Mouse (Mus musculus) neural tube, embryonic 10.5 days (tissue): ENCODE results near the gene Maml3.
A peak's percentile ranks its signal among the peaks of the same experiment; 100 is the strongest.

Experiments used
- DNase-seq: peaks from one replicate; pipeline ENCODE4 v3.0.0-alpha.2; 2017; ENCODE audit warnings: low spot score; ENCODE audit errors: extremely low spot score

Maml3 gene

DNA sequence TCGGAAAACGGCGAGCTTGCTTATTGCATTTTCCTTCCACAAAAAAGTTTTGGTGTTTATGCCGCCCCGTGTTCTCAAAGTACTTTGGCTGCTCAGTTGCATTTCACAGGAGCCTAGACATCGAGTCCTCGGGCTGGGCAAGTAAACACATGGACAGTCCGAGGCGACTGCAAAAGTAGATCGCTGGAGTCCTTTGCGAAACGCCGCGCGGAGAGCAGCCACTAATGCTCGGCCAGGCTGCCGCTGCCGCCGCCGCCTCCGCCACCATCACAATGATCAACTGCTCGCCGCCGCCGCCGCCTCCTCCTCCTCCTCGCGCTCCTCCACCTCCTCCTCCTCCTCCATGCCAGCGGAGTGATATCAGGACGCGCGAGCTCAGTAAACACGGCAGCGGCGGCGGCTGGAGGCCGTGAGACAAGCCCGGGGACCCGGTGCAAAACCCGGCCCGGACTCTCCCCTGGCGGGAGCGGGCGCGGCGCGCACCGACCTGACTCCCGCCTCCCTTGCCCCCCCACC is at the start of gene Maml3:
Gene Maml3, minus strand, starts transcription at position 441 of the 516 bp plus-strand sequence.
- DNase-seq: peak; percentile 96

DNA sequence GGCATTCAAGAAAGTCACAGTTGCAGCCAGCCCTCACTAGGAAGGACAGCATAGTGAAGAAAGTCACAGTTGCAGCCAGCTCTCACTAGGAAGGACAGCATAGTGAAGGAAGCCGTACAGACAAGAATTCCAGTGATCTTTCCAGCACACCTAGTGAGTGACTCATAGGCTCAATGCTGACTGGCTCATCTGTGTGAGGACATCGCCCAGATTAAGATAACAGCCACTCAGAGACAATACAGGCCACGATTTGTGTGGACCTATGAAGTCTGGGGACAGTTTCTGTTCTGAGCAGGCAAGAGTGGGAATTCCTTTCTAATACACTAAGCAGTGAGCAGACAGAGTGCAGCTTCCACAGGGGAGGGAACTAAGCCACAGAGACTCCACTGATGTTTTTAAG is 46.3 kb upstream of the Maml3 start:
- no peak for DNase-seq

DNA sequence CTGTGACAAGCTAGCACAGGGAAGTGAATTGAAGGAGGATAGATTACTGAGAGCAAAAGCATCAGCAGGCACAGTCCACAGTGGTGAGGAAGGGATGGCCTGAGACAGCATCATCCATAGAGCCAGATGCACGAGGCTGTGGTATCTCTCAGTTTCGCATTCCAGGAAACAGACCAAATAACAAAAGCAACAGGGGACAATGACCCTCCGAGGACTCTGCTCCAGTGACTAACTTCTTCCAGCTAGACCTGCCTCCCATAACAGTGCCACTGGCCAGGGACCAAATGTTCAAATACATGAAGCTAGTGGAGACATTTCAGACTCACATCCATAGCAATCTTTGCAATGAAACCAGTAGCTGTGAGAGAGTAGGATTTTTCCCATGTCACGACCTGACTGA is 43.4 kb upstream of the Maml3 start:
- no peak for DNase-seq

DNA sequence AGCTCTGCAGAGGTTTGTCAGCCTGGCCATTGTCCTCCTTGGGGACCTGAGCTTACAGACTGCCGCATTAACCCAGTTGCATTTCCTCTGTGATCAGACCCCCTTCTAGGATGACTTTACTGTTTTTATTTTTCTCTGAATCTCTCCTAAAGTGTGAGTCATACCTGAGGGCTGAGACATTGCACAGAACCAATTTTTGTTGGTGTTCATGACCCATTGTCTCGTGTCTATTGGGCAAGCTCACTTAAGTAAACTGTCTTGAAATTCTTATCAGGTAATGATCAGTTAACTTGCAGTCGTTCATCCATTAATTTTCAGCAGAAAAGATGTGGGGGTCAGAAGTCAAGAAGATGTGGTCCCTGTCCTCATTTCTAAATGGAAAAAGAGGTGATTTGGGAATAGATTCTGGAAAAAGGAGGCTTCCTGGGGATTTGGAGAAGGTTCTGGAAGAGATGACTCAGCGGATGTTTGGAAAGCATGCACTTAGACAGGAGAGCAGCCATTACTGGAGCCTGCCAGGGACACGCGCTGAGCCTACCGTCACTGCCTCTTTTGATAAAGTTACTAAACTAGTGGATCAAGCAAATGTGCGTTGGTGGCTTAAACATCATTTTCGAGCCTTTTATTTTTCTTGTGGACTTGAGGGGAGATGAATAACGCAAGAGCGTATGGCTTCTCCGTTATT is 40.0 kb upstream of the Maml3 start:
- DNase-seq: no peak

GRCm38 (mm10) chr3:52143017-52143416 is 38.1 kb upstream of the Maml3 start:
- no peak for DNase-seq

- no peak for DNase-seq
Observed at GRCm38 (mm10) chr3:52140162-52140561, 35.3 kb upstream of the Maml3 start.

GRCm38 (mm10) chr3:52125421-52125820 is 20.5 kb upstream of the Maml3 start:
- DNase-seq: no peak

DNA sequence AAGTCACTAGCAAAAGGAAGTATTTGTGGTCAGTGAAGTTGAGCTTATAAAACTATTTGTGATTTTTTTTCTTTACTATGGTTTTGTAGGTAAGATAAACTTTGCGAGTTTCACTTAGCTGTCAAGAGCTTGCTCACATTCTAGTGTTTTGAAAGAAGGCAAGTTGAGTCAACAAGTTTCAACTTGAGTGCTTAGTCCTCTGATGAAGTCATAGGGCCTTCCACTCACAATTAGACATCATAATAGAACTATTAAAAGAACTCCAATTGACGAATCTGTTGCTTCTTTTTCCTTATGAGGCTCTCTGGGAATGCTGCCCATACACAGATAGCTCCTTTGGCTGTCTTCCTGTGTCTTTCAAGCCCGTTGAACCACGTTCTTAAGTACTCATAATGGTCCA is 16.0 kb upstream of the Maml3 start:
- no peak for DNase-seq

DNA sequence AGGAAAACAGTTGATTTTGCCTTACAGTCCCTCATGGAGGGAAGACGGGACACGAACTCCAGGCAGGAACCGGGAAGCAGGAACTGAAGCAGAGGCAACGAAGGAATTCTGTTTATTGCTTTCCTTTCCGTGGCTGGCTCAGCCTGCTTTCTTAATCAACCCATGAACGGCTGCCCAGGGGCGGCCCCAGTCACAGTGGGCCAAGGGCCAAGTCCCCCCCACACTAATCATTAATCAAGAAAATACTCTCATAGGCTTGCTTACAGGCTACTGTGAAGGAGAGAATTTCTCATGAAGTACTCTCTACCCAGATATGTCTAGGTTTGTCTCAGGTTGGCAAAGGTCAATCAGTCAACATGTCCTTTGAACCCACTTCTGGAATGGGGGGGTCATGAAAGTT is 14.3 kb upstream of the Maml3 start:
- DNase-seq: no peak

DNA sequence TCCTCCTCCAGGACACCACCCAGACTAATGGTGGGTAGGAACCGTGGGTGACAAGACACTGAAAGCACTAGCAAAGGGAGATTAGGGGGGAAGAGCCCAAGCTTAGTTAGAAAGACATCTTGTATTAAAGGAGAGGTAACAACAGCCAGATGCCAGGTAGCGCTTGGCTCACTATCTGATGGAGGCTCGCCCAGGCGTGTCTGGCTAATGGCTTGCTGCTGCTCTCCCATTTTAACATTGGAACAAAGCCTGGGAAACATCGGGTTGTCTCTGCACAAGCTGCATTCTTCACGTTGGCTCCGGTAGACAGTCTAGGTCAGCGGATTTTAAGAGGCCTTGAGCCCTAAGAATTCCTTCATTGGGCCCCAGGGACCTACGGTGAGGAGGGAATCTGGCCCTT is 10.5 kb upstream of the Maml3 start:
- no peak for DNase-seq

DNA sequence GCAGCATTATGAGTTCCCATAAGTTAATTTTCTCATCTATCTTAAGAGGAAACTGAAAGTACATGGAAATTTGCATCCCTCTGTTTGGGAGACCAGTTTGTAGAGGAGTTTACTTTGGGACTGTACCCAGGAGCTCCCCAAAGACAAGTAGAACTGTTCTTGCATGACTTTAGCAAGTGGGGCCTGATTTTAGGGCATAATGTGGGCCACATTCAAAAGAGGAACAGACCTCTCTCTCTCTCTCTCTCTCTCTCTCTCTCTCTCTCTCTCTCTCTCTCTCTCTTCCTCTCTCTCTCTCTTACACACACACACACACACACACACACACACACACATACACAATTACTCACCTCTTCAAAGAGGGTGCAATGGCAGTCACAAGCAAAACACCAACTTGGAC is 3.2 kb upstream of the Maml3 start:
- no peak for DNase-seq

- no peak for DNase-seq
Observed at GRCm38 (mm10) chr3:52105156-52105555, 280 bp upstream of the Maml3 start.

DNA sequence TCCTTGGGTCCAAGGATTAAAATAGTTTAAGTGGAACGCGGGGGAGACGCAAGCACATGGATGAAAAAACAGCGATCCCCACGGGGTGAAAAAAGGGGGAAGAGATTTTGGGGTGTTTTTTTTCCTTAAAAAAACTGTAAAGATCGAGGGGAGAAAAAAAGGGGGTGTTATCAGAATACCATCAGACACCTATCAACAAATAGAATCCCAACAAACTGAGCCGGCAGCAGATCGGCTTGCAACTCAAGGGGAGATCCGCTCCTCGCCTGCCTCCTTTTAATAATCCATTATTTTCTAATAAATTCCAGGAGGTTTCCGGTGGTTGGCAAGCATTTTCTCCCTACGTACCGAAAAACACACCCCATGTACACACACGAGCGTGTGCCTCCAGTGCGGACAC is 668 bp downstream of the Maml3 start:
- no peak for DNase-seq

- peak; percentile 79 for DNase-seq
Observed at GRCm38 (mm10) chr3:52103531-52104181, 1.2 kb downstream of the Maml3 start.

- peak; percentile 91 for DNase-seq
Observed at GRCm38 (mm10) chr3:52102601-52103530, 2.0 kb downstream of the Maml3 start.

- peak; percentile 92 for DNase-seq
Observed at GRCm38 (mm10) chr3:52101977-52102600, 2.8 kb downstream of the Maml3 start.

GRCm38 (mm10) chr3:52101401-52101976 is 3.4 kb downstream of the Maml3 start:
- DNase-seq: no peak

- no peak for DNase-seq
Observed at GRCm38 (mm10) chr3:52100926-52101325, 4.0 kb downstream of the Maml3 start.

GRCm38 (mm10) chr3:52100306-52100705 is 4.6 kb downstream of the Maml3 start:
- DNase-seq: no peak

DNA sequence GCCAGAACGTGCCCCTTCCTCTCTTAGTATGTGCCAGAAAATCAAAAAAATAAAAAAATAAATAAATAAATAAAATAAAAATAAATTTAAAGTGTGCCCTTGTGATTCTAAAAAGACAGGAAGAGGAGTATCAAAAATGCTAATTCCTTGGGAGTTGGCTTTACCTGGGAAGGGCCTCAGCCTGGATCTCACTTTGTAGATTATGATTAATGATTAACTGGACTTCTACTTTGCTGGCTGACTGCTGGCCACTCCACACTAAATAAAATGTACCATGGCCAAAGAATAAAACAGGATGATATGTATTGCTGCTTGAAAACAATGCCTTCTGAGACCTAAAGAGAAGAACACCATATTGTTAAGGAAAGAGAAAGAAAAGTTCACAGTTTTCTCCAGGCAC is 5.6 kb downstream of the Maml3 start:
- DNase-seq: no peak

- no peak for DNase-seq
Observed at GRCm38 (mm10) chr3:52091261-52091797, 13.5 kb downstream of the Maml3 start.
